Mouse (Mus musculus) small intestine, adult 2 months (tissue): Measurements from ENCODE around the gene Arhgap24.

ENCODE experiments used
- CTCF ChIP-seq: fragments of 200-500 bp; IDR thresholded peaks from 2 replicates; pipeline ENCODE4 v1.5.1; 2012; ENCODE audit warnings: low read depth, mild to moderate bottlenecking, control low read depth, inconsistent platforms, low read length, moderate library complexity, mixed read lengths; ENCODE audit not compliant: insufficient replicate concordance, insufficient read length; ENCODE audit errors: extremely low read depth
- POLR2A ChIP-seq: fragments of 200-500 bp; IDR thresholded peaks from 2 replicates; pipeline ENCODE4 v1.6.1; 2012; ENCODE audit warnings: low read depth, mild to moderate bottlenecking, control low read depth, inconsistent platforms, low read length, moderate library complexity

- no peak for TF ChIP-seq CTCF
- TF ChIP-seq POLR2A = no peak
These were observed 95.6 kb downstream of the Arhgap24 start for GRCm38 (mm10) chr5:102576750-102577149.
